Mouse (Mus musculus) thymus, adult 2 months (tissue): ENCODE data around the gene Ifnab. TPM values are rescaled to one million over a fixed set of nuclear protein-coding genes. Genes with fewer than 3 reads are reported as not detected.

Experiments used
- DNase-seq: peaks from one replicate; pipeline ENCODE4 v3.0.0; 2021
- H3K27ac ChIP-seq: fragments of 200-500 bp; 2 replicates; pipeline ENCODE4 v1.5.1; 2012; ENCODE audit warnings: low read length, control low read depth; ENCODE audit not compliant: control insufficient read depth, insufficient read depth
- H3K27me3 ChIP-seq: fragments of 200-500 bp; 2 replicates; pipeline ENCODE4 v1.6.1; 2012; ENCODE audit warnings: mild to moderate bottlenecking, low read length, moderate library complexity, mixed read lengths; ENCODE audit not compliant: control insufficient read depth, insufficient read depth
- H3K36me3 ChIP-seq: fragments of 200-500 bp; 2 replicates; pipeline ENCODE4 v1.6.1; 2012; ENCODE audit warnings: mild to moderate bottlenecking, low read length, moderate library complexity; ENCODE audit not compliant: control insufficient read depth, insufficient read depth
- H3K4me1 ChIP-seq: fragments of 200-500 bp; replicated peaks from 2 replicates; pipeline ENCODE4 v1.6.1; 2012; ENCODE audit warnings: low read length; ENCODE audit not compliant: control insufficient read depth, insufficient read depth
- H3K4me3 ChIP-seq: fragments of 200-500 bp; 2 replicates; pipeline ENCODE4 v1.5.1; 2012; ENCODE audit warnings: mild to moderate bottlenecking, low read length, control low read depth, moderate library complexity; ENCODE audit not compliant: control insufficient read depth, insufficient read depth
- CTCF ChIP-seq: fragments of 200-500 bp; IDR thresholded peaks from 2 replicates; pipeline ENCODE4 v1.5.1; 2012; ENCODE audit warnings: mild to moderate bottlenecking, control low read depth, low read length, moderate library complexity, borderline replicate concordance; ENCODE audit not compliant: control insufficient read depth, poor library complexity, insufficient read depth; ENCODE audit errors: extremely low read depth
- POLR2A ChIP-seq: fragments of 200-500 bp; IDR thresholded peaks from 2 replicates; pipeline ENCODE4 v1.6.1; 2012; ENCODE audit warnings: mild to moderate bottlenecking, low read length, control low read depth, moderate library complexity; ENCODE audit not compliant: control insufficient read depth, poor library complexity, insufficient read depth; ENCODE audit errors: extremely low read depth
- WGBS: fragments of 180-500 bp; shearing (Covaris S2); methylation state at CpG from one replicate; pipeline ENCODE4 v1.1.7; 2018; 5-methylcytosine and 5-hydroxymethylcytosine counted together
- polyA plus RNA-seq: library from polyadenylated mRNA; depleted of rRNA; stranded (reverse); fragments of >200 nt; gene quantifications from 2 replicates; pipeline ENCODE4 v1.2.3, GENCODE M21; 2012; rRNA removed

The Ifnab gene
- 0.17 TPM in 1 of 2 replicates, not detected in the other for polyA plus RNA-seq

GRCm38 (mm10) chr4:88691259-88691658, at the start of gene Ifnab:
Gene Ifnab (minus strand): TSS chr4:88691359.
- H3K27ac ChIP-seq: no peak within 1 kb of the TSS
- no peak for DNase-seq
- no peaks in the 10 kb centered on the region for H3K27me3 ChIP-seq
- no peaks in the 10 kb centered on the region for H3K36me3 ChIP-seq
- H3K4me1 ChIP-seq: 0 out of 2 replicates have a peak, but pooled peaks cover 2% of the 10 kb centered on the region
- H3K4me3 ChIP-seq: no peak within 1 kb of the TSS
- WGBS: 82% methylated on average over 2 of the region's 2 CpGs
- TF ChIP-seq CTCF (no peak), POLR2A (no peak)

- Histone ChIP-seq H3K4me3 (no peak overlapping the region), H3K27ac (no peak overlapping the region)
- 89% methylated on average over 6 of the region's 6 CpGs for WGBS
Observed at GRCm38 (mm10) chr4:88739036-88739435, 47.9 kb upstream of the Ifnab start.

DNA sequence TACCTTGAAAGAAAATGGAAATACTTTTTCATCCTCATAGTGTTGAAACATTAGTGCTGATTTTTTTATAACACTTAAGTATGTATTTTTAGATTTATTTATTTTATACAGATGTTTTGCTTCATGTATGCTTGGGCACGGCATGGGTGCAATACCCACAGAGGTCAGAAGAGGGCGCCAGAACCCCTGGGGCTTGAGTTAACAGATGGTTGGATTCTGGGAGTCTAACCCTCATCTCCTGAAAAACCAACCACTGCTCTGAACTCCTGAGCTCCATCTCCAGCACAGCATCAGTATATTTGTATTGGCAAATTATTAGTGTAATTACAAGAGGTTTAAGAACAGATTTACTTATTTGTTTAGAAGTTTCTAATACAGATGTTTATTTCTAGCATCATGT, 47.3 kb upstream of the Ifnab start:
- 5% methylated on average over 2 of the region's 2 CpGs for WGBS
- peak; percentile 78 for DNase-seq
- Histone ChIP-seq H3K4me1 (peaks cover 4% of the 10 kb centered on the region), H3K36me3 (no peaks in the 10 kb centered on the region), H3K27ac (no peak overlapping the region), H3K4me3 (no peak overlapping the region), H3K27me3 (no peaks in the 10 kb centered on the region)
- no peak; the same call in 1 of the 2 replicates for TF ChIP-seq CTCF
- TF ChIP-seq POLR2A: no peak

More at GRCm38 (mm10) chr4:88739036-88739435, 47.9 kb upstream of the Ifnab start:
- Histone ChIP-seq H3K36me3 (no peaks in the 10 kb centered on the region), H3K4me1 (peaks cover 4% of the 10 kb centered on the region), H3K27me3 (no peaks in the 10 kb centered on the region)
- no peak for DNase-seq
- no peak for TF ChIP-seq POLR2A
- no peak for TF ChIP-seq CTCF

GRCm38 (mm10) chr4:88727324-88727723, 36.2 kb upstream of the Ifnab start:
- peak; percentile 59 for DNase-seq
- Histone ChIP-seq H3K27ac (no peak overlapping the region), H3K36me3 (no peaks in the 10 kb centered on the region), H3K4me3 (no peak overlapping the region), H3K4me1 (no peaks in the 10 kb centered on the region), H3K27me3 (no peaks in the 10 kb centered on the region)
- WGBS: 0% methylated on average over 1 of the region's 1 CpGs
- TF ChIP-seq POLR2A (no peak), CTCF (no peak)

DNA sequence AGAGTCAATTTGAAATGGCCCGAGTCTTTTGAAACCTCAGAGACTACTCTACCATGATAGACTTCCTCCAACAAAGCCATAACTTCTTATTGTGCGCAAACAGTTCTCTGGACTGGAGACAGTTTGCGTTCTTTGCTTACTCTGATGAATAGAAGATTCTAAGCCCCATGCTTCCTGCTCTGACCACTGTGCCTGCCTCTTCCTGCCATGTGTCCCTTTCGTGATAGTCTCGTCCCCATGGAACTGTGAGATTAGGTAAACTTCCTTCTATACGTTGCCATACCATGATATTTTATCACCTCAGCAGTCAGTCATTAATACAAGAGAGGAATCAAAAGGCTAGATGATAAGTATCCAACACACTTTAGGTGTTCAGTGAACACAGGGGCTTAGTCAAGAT, 35.6 kb upstream of the Ifnab start:
- Histone ChIP-seq H3K4me3 (no peak overlapping the region), H3K36me3 (no peaks in the 10 kb centered on the region), H3K27ac (no peak overlapping the region), H3K27me3 (no peaks in the 10 kb centered on the region), H3K4me1 (no peaks in the 10 kb centered on the region)
- 34% methylated on average over 6 of the region's 6 CpGs for WGBS
- TF ChIP-seq CTCF: no peak
- no peak for TF ChIP-seq POLR2A
- DNase-seq: no peak

GRCm38 (mm10) chr4:88723497-88724090, 32.4 kb upstream of the Ifnab start:
- Histone ChIP-seq H3K4me3 (no peak overlapping the region), H3K36me3 (peaks cover 11% of the 10 kb centered on the region), H3K4me1 (peaks cover 13% of the 10 kb centered on the region), H3K27ac (no peak overlapping the region), H3K27me3 (no peaks in the 10 kb centered on the region)
- 74% methylated on average over 8 of the region's 8 CpGs for WGBS
- TF ChIP-seq POLR2A (no peak), CTCF (no peak)
- DNase-seq: no peak
